Mouse (Mus musculus): ENCODE results near the gene Yeats4. TPM values are rescaled to one million over a fixed set of nuclear protein-coding genes. Genes with fewer than 3 reads are reported as not detected.

The Yeats4 gene
- total RNA-seq, 2 experiments from 2014 or later, result 15.5 to 17.8 TPM

DNA sequence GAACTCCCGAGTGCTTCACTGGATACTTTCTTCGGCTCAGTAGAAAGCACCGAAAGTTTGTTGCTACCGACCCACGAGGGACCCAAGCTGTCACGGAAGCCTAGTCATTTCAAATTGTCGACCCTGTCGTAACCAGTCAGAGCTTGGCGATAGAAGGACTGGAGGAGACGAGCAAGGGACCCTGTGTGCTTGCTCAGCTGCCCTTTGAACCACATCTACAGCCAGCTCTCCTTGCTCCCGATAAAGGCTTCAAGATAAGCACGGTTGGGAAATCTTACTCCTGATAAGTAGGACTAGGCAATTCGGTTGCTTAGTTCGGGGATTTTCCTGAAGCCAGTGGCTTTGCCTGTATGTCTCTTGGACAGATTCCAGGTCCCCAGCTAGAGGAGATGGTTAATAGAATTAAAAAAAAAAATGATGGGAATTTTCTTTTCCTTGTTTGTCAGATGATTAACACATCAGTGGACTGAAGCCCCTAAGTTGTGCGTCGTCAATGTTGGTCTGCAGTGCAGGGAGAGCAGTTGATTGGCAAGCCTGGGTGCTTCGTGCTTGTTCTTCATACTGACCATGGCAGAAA lies 21.2 kb downstream of the Yeats4 start:
- DNase-seq, result no peak

DNA sequence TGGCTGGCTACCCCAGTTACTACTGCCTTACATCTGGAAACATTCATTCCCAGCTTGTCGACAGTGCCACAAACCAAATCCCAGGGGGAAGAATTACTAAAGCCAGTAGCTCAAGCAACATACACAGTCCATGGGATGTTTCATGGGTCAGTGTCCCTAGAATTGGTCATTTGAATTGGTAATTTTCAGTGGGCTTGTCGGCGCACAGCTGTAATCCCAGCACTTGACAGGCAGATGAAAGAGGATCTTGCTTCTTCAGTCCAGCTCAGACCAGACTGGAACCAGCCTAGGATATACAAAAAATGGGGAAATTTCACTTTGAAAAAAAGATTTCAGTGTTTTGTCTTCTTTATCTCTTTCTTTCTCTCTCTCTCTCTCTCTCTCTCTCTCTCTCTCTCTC lies 24.6 kb downstream of the Yeats4 start:
- DNase-seq, result no peak

DNA sequence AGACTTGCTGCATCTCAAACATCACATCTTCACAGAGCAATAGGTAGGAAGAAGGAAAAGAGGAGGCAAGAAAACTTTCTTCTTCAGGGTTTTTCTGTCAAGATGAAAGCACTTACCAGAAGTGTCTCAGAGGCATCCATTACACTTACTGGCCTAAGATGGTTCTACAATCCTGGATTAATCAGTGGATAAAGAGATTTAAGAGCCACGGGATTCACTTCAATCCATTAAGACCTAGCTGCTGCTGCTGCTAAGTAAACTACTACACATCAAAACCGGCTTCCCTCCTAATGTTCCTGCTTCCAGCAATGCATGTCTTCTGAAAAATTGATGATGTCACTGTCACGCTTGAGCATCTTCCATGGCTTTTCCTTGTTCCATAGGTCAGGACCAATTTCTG lies 27.6 kb downstream of the Yeats4 start:
- no peak for DNase-seq

DNA sequence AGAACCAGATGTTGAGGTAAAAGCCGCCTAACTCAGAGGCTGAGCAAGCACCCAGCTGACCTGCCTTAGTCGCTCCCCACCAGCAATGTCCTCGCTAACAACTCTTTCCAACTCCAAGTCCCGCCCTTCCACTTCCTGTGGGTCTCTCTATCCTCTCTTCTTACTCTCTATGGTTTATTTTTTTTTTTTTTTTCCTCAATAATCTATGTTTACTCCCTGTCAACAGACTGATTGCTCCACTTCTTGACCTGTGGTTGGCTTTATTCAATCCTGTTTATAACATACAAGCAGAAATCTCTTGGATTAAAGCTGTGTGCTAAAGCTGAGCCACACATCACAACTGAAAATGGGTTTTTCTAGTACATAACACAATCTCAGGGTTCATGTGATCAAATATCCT lies 28.6 kb downstream of the Yeats4 start:
- no peak for DNase-seq

DNA sequence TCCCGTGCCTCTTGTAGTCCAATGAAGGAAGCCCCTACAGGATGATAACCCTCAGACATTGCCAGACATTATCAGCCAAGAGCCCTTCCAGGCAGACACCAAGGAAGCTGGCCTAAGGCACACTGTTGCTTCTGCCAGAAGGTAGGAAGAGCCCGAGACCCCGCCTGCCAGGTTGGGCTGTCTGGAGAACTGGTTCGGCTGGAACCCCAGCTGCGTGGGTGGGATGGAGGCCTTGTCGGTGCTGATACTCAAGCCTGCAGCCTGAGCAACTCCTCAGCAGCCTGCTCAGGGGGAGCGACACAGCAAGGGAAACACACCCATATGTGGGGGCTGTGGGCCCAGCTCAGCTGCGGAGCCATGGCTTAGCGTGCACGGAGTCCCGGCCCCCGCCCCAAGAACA lies 29.3 kb downstream of the Yeats4 start:
- DNase-seq, result no peak

DNA sequence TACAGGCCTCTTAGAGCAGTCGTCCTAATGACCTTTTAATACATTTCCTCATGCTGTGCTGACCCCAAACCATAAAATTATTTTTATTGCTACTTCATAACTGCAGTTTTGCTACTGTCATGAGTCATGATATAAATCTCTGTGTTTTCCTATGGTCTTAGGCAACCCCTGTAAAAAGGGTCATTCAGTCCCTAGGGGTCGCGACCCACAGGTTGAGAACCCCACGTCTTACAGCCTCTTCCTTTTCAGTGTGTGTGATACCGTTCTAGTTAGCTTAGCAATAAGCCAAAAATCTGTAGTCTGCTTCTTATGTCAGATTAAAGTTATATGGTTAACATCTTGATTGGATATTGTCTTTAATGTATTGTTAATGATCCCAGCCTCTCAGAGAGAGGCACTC lies 30.9 kb downstream of the Yeats4 start:
- DNase-seq, result no peak

DNA sequence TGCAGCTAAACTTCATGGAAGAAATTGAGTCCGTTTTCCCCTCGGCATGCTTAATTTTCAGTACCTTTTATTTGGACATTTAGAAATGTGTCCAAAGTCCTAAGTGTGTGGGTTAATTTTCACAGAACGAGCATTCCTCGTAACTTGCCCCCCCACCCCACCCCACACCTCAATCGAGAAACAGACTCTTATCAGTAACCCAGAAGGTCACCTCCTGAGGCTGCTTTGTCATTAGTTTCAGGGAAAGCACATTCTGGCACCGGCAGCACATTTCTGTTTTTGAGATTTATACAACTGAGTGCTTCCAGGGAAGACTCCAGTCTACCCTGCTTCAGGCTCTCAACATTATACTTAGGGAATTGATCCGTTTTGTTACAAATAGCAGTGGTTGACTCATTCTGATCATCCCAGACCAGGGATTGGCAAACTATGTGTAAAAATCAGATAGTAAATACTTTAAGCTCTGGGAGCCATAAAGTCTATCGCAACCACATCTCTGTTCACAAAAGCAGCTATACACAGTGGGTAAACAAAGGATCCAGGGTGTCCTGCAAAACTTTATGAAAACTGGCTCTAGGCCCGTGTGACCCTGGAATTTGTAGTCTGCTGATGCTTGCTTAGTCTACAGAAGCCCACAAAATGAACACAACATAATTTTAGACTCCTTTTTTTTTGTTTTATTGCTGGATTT lies 38.8 kb downstream of the Yeats4 start:
- no peak for DNase-seq

DNA sequence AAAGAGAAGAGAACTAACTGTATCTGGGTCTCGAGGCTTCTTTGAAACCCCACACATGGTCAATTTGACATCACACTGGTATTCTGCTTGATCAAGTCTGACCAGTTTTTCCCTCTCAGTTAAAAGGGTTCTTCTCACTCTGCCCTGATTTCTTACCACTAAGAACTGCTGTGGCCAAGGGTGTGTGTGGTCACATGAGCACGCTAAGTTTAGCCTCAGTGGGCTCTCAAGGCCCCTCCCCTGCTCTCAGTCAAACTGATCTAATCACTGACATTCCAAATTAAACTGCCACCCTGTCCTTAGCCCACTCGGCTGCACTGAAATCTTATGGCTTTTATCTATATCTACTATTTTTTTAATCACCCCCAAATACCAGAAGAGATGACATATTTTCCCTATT lies 43.2 kb downstream of the Yeats4 start:
- no peak for DNase-seq

DNA sequence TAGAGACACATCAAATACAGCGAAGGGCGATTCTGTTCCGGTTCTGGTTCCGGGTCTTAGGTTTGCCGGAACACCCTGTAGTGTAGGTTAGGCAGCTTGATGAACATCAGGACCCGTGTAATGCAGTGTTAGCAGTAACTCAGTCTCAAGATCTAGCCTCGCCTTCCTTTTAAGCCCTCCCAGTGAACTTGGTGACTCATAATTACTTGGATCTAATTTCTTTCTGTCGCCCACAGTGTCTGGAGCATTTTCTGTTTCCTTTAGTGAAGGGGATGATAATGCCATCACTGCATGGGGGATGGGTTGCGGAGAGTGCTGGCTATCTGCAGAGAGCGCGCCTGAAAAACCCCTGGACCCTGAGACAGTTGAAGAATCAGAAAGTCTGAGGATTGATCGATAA lies 49.7 kb downstream of the Yeats4 start:
- no peak for DNase-seq

DNA sequence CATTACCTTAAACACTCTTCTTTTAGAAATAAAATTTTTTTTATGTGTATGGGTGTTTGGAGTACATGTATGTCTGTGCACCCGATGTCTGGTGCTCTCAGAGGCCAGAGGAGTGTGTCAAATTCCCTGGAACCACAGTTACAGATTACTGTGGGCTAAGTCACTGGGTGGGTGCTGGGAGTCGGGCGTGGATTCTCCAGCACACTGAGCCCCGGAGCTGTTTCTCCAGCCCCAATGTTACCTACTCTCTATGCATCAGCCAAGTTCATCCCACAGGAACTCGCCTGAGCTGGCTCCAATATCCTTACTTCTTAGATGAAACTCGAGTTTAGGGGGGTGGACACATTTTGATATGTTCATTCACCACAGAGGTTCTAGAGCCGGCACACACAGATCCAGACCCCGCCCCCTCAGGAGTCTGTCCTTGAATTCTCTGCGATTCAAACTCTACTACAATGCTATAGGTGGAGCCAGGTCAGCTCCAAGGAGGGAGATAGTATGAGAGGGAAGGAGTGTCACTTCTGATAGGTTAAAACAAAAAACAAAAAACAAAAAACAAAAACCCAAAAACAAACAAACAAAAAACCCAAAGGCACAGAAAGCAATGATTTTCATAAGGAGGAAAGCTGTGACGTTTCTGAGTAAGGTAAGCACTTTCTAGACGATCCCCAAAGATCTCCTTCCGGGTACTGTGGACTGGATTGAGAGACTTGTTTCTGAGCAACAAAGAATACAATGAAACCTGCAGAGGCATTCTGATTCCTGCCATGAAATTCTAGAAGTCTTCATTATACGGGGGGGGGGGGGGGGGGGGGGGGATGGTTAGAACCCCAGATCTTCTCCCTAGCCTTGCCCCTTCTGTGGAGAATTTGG lies 50.5 kb downstream of the Yeats4 start:
- no peak for DNase-seq

DNA sequence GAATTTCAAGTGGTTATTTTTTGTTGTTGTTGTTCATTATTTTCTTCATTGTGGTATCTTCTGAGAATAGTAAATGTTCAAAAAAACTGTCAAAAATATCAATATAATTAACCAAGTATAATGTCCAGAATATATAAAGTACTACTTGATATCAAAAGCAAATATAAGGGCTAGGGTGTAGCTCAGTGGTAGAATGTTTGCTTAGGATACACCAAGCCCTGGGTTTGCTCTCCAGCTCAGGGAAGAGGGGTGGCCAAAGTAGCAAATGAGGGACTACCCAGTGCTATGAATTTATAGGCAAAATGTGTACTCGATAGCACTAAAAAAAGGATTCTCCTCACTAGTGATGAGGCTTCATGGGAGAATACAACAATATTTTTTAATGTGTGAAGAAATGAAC lies 51.2 kb downstream of the Yeats4 start:
- no peak for DNase-seq

DNA sequence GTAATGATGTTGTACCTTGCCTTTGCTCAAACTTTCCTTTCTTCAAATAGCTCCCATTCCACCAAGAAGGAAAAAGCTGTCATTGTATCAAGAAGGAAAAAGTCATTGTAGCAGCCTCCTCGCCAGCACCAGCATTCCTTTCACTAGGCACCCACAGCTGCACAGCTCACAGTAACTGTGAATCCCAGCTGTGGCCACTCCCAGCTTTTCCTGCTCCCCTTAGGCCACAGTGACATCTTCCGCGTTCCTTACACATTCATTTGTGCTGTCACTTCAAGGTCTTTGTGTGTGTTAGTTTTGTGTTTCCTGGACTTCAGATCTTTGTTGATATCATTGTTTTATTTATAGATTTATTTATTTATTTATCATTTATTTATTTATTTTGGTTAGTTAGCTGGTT lies 52.2 kb downstream of the Yeats4 start:
- DNase-seq, result no peak

DNA sequence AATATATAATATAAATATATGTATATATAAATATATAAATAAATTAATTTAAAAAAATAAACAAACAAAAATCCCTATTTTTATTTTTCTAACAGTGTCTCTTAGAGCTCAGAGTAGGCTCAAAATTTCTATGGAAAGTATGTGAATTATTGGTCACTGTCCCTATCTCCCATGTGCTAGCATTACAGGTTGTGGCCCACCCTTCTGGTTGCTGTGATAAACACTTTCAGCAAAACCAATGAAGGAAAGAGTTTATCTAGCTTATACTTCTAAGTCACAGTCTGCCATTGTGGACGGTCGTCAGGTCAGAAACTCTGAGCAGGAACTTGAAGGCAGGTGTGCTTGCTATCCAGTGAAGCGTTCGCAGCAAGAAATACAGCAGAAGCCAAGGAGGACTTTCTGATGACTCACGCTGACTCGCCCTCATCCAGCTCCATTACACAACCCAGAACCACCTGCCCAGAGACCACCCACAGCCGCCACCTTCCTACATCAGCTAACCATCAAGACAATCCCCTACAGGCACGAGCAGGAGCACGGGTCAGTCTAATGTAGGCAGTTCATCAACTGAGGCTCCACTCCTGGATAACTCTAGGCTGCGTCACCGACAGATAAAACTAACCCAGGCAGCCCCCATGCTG lies 57.4 kb downstream of the Yeats4 start:
- no peak for DNase-seq

Other genes with a start within 250 kb of the Yeats4 start
- 10 to 100 TPM; 18.2 to 18.6 TPM for gene Best3, start 238.2 kb downstream of the Yeats4 start, total RNA-seq (2021)
- not detected for gene Lrrc10, start 179.2 kb downstream of the Yeats4 start, total RNA-seq (2021)
- 100 to 1,000 TPM; 104 to 109 TPM for gene Cct2, start 160.7 kb downstream of the Yeats4 start, total RNA-seq (2021)
- gene Frs2, start 76.0 kb downstream of the Yeats4 start, total RNA-seq (2021), result 1 to 10 TPM; 7.6 to 8.7 TPM
- not detected for gene 9530003J23Rik, start 14.2 kb upstream of the Yeats4 start, total RNA-seq (2021)
- 10 to 100 TPM; 36.4 to 45.3 TPM for gene Lyz2, start 57.8 kb upstream of the Yeats4 start, total RNA-seq (2021)
- 1 to 10 TPM; 5.1 to 6.8 TPM for gene Lyz1, start 68.4 kb upstream of the Yeats4 start, total RNA-seq (2021)
- gene Cpsf6, start 155.5 kb upstream of the Yeats4 start, total RNA-seq (2021), result 10 to 100 TPM; 21.6 to 24.2 TPM

All from gastrocnemius, postnatal 25 days (tissue).